In the genomic region with DNA sequence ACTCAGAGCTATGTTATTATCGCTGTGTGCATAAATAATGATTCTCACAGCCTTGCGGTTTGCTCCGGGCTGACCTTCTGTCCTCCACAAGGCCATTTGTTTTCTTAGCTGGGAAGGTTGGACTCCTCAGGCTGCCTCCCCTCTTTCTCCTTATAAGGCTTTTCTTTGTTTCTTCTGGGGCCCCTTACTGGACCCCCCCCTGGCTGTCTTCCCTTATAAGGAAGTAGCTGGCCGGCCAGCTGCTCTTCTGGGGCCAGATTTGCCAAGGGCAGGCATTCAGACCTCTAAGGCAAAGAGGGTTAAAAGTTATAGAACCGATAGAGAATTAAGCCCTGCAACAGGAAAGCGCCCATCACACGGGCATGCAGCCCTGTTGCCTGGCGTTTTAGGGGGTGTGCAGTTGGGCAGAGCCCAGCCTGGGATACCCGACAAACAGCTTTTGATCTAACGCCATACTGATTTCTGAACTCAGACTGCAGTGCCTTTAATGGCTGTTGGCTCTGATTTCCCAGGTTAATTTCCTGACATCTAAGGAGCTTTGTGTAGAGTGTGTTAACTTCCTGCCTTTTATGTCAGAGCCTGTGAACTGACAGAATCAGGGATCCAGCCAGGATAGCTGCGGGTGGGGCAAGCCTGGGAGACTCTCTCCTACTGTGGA, we compare ENCODE assay signal across 7 mouse cellular contexts.
DNase-seq lines count a peak whose midpoint lies in the region; ATAC-seq and TF ChIP-seq lines count a peak whose summit lies in the region.

No protein-coding gene starts in this region.

- peak; percentile 28; the same call in 1 of the 2 replicates for ATAC-seq in intestine, embryonic 14.5 days (replicated peaks; ENCODE audit: low FRiP score, low TSS enrichment, low read depth)
- ATAC-seq in lung, postnatal 0 days: peak; percentile 59

- H3K27ac ChIP-seq in embryonic fibroblast, embryonic 13.5 days (ENCODE audit: insufficient read depth, low read length): peak overlapping the region; percentile 19
- peak overlapping the region; percentile 69 for H3K27ac ChIP-seq in intestine, embryonic 14.5 days (ENCODE audit: low read depth)
- H3K27ac ChIP-seq in lung, postnatal 0 days (ENCODE audit: low read length): peak overlapping the region; percentile 78
- peak overlapping the region; percentile 6; the same call in 1 of the 2 replicates for H3K27ac ChIP-seq in small intestine, adult 2 months (ENCODE audit: insufficient read depth, low read depth, low read length)
- H3K27ac ChIP-seq in cerebellum, adult 2 months (ENCODE audit: insufficient read depth, low read length): no peak overlapping the region

- no peak for TF ChIP-seq CTCF in brain, embryonic 14.5 days (IDR thresholded peaks at IDR 0.05; ENCODE audit: borderline replicate concordance, extremely low read depth, insufficient read depth, insufficient read length)
- no peak for TF ChIP-seq CTCF in embryonic fibroblast, embryonic 13.5 days (IDR thresholded peaks at IDR 0.05; ENCODE audit: borderline replicate concordance, insufficient read depth, low read length)
- TF ChIP-seq CTCF in lung, postnatal 0 days (IDR thresholded peaks at IDR 0.05): no peak
- TF ChIP-seq CTCF in small intestine, adult 2 months (IDR thresholded peaks at IDR 0.05; ENCODE audit: extremely low read depth, insufficient read length, insufficient replicate concordance, low read depth, low read length): no peak
- TF ChIP-seq CTCF in cerebellum, adult 2 months (IDR thresholded peaks at IDR 0.05; ENCODE audit: borderline replicate concordance, insufficient read depth, low read depth, low read length): no peak

- H3K4me1 ChIP-seq in embryonic fibroblast, embryonic 13.5 days (ENCODE audit: control insufficient read depth, insufficient read depth, low read length): peaks cover 13% of the 10 kb centered on the region; the same call in 1 of the 2 replicates
- H3K4me1 ChIP-seq in intestine, embryonic 14.5 days (replicated peaks; ENCODE audit: control insufficient read depth, insufficient read depth, low read length): peaks cover 44% of the 10 kb centered on the region
- peaks cover 14% of the 10 kb centered on the region; the same call in 1 of the 2 replicates for H3K4me1 ChIP-seq in lung, postnatal 0 days (ENCODE audit: insufficient read depth, low read depth, low read length)
- H3K4me1 ChIP-seq in small intestine, adult 2 months (ENCODE audit: control insufficient read depth, insufficient read depth, insufficient read length, low read length): peaks cover 13% of the 10 kb centered on the region; the same call in 1 of the 2 replicates
- peaks cover 14% of the 10 kb centered on the region for H3K4me1 ChIP-seq in cerebellum, adult 2 months (ENCODE audit: control insufficient read depth, insufficient read depth, low read length)

- WGBS in intestine, embryonic 14.5 days: 5% methylated on average over 11 of the region's 11 CpGs
- WGBS in lung, postnatal 0 days: 5% methylated on average over 11 of the region's 11 CpGs
- WGBS in small intestine, adult 2 months: 11% methylated on average over 11 of the region's 11 CpGs
- 65% methylated on average over 11 of the region's 11 CpGs for WGBS in cerebellum, adult 2 months

- no peak overlapping the region for H3K4me3 ChIP-seq in embryonic fibroblast, embryonic 13.5 days (ENCODE audit: insufficient read depth, low read length)
- H3K4me3 ChIP-seq in intestine, embryonic 14.5 days (ENCODE audit: low read depth, low read length): no peak overlapping the region
- H3K4me3 ChIP-seq in lung, postnatal 0 days (ENCODE audit: low read depth, low read length): no peak overlapping the region
- no peak overlapping the region for H3K4me3 ChIP-seq in small intestine, adult 2 months (ENCODE audit: low read depth, low read length)
- no peak overlapping the region for H3K4me3 ChIP-seq in cerebellum, adult 2 months (replicated peaks; ENCODE audit: insufficient read depth, low read depth, low read length)

- DNase-seq in brain, embryonic 14.5 days (ENCODE audit: low read depth): peak; percentile 80
- peak; percentile 73 for DNase-seq in intestine, embryonic 14.5 days (ENCODE audit: low spot score)
- peak; percentile 70 for DNase-seq in lung, postnatal 0 days (ENCODE audit: low spot score)
- DNase-seq in cerebellum, adult 2 months: no peak
- no peak for DNase-seq in layer of hippocampus, adult 18-20 months (ENCODE audit: low spot score in 2 of 2)

- no peak overlapping the region for H3K9ac ChIP-seq in intestine, embryonic 14.5 days (ENCODE audit: low read length)
- 0 out of 2 replicates have a peak overlapping the region, but pooled peaks have one; percentile 23 for H3K9ac ChIP-seq in lung, postnatal 0 days (replicated peaks; ENCODE audit: low read depth)

- TF ChIP-seq POLR2A in brain, embryonic 14.5 days (IDR thresholded peaks at IDR 0.05; ENCODE audit: borderline replicate concordance, extremely low read depth, insufficient read depth, insufficient read length, poor library complexity, severe bottlenecking): no peak
- no peak for TF ChIP-seq POLR2A in embryonic fibroblast, embryonic 13.5 days (IDR thresholded peaks at IDR 0.05; ENCODE audit: low read depth, low read length)
- 0 out of 2 replicates have a peak, but pooled peaks have one; percentile 15 for TF ChIP-seq POLR2A in small intestine, adult 2 months (IDR thresholded peaks at IDR 0.05; ENCODE audit: low read depth, low read length)
- no peak for TF ChIP-seq POLR2A in cerebellum, adult 2 months (IDR thresholded peaks at IDR 0.05; ENCODE audit: borderline replicate concordance, insufficient read depth, low read length)

- H3K4me2 ChIP-seq in intestine, embryonic 14.5 days (ENCODE audit: low read length): peak overlapping the region; percentile 32
- 0 out of 2 replicates have a peak overlapping the region, but pooled peaks have one; percentile 17 for H3K4me2 ChIP-seq in lung, postnatal 0 days (replicated peaks; ENCODE audit: low read depth, low read length)

- TF ChIP-seq EP300 in lung, postnatal 0 days (IDR thresholded peaks at IDR 0.05): 0 out of 2 replicates have a peak, but pooled peaks have one; percentile 6

- no peaks in the 10 kb centered on the region for H3K9me3 ChIP-seq in intestine, embryonic 14.5 days (ENCODE audit: control insufficient read depth, low read length)
- H3K9me3 ChIP-seq in lung, postnatal 0 days (ENCODE audit: low read length): no peaks in the 10 kb centered on the region

- H3K36me3 ChIP-seq in intestine, embryonic 14.5 days (ENCODE audit: control insufficient read depth, insufficient read depth, low read length): no peaks in the 10 kb centered on the region
- H3K36me3 ChIP-seq in lung, postnatal 0 days (ENCODE audit: insufficient read depth, low read length): no peaks in the 10 kb centered on the region
- H3K36me3 ChIP-seq in small intestine, adult 2 months (ENCODE audit: control insufficient read depth, insufficient read depth, low read length): no peaks in the 10 kb centered on the region

- no peaks in the 10 kb centered on the region for H3K27me3 ChIP-seq in intestine, embryonic 14.5 days (replicated peaks; ENCODE audit: control insufficient read depth, insufficient read depth, low read length)
- no peaks in the 10 kb centered on the region for H3K27me3 ChIP-seq in lung, postnatal 0 days (replicated peaks; ENCODE audit: insufficient read depth, low read length)
- H3K27me3 ChIP-seq in small intestine, adult 2 months (ENCODE audit: control insufficient read depth, insufficient read depth, low read length): no peaks in the 10 kb centered on the region
- H3K27me3 ChIP-seq in cerebellum, adult 2 months (ENCODE audit: control insufficient read depth, insufficient read depth, low read length): no peaks in the 10 kb centered on the region

Comparison
In these comparisons a context has a peak if more than half of its experiments do, and no peak if none do; other contexts are left out.
1. DNase-seq: peak in brain, embryonic 14.5 days (single experiment), intestine, embryonic 14.5 days (single experiment) and lung, postnatal 0 days (single experiment); none in cerebellum, adult 2 months (0 of 2) and layer of hippocampus, adult 18-20 months (0 of 2).